Mouse (Mus musculus): ENCODE measurements around the gene Eif4a2.

Gene Eif4a2

DNA sequence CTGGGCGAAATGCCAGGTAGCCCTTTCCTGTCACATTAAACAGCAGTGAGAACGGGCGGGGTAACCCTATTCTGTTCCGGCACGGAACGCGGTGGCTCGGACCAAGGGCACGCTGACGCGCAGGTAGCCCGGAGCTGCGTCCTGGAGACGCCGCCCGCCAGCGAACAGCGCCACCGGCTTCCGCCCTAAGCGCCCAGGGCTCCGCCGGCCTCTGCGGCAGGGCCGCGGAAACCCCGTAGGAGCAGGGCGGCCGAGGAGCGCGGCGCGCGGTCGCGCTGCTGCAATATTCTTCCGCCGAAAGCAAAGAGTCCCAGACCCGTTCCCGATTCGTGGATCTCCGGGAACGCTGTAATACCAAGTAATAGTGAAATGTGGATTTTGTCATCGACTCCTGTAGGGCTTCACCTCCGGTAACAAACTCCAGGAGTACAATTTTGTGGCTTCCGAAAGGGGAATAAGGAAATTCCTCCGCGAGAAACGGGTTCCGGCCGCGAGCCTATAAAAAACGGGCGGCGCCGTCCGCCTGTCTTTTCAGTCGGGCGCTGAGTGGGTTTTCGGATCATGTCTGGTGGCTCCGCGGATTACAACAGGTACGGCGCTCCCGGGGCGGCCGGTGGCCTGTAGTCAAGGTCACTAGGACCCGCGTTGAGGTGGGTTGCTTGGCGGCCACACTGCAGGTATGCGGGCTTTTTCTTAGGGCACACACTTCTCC lies at the start of gene Eif4a2:
TSS of gene Eif4a2 (plus strand) at position 214 of the 712 bp plus-strand sequence.
- WGBS = under 1% methylated on average over 71 of the region's 71 CpGs

GRCm38 (mm10) chr16:23057668-23058447 lies 49.4 kb upstream of the Eif4a2 start, which contains the start of gene Kng1:
Kng1 (plus strand) TSS chr16:23057865.
- WGBS = 88% methylated on average over 1 of the region's 1 CpGs

DNA sequence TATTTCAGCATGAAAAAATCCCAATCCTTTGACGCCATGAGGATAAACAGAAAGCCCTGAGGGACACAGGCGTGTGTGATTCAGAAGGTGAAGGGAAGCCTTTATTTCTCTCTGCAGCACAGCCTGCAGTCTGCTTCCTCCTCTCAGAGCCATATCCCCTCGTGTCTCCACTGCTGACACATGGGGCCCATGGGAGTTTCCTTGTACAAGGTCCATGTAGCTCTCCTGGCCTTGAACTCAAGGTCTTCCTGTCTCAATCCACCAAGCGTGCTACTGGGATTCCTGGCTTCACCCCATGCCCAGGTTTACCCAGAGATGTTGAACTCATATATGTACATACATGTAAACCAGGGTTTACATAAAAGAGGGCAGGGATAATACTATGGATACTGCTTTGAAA lies 47.6 kb upstream of the Eif4a2 start:
- 72% methylated on average over 4 of the region's 4 CpGs for WGBS

GRCm38 (mm10) chr16:23060781-23061325 lies 46.4 kb upstream of the Eif4a2 start:
- 85% methylated on average over 5 of the region's 5 CpGs for WGBS

- WGBS = 90% methylated on average over 6 of the region's 6 CpGs
Observed at GRCm38 (mm10) chr16:23077516-23077915, 29.7 kb upstream of the Eif4a2 start.

DNA sequence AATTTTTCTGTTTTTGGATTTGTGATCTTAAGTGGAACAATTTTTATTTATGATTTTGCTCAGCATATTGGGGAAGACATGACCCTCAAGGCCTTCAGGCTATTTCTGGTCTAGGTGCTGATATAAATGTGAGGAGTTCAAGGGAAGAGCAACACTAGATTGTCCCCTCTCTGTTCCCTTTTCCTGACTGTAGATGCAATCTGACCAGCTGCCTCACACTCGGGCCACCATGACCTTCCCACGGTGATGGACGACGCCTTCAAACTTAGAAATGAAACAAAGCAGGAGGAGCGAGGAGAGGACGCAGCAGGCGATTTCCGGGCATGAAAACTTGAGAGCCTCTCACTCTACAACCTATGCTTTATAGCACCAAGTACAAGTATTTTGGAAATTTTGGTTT lies 20.1 kb upstream of the Eif4a2 start:
- 79% methylated on average over 8 of the region's 8 CpGs for WGBS

DNA sequence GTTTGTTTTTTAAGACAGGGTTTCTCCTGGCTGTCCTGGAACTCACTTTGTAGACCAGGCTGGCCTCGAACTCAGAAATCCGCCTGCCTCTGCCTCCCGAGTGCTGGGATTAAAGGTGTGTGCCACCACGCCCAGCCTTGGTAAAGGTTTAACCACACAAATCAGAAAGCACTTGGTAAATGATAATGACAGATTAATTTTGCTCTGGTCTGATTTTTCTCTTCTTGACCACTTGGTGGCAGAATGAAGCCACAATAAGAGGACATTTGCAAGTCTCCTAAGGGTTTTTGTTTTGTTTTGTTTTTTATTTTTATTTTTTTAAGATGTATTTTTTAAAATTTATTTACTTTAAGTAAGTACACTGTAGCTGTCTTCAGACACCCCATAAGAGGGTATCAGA lies 19.5 kb upstream of the Eif4a2 start:
- WGBS = 43% methylated on average over 4 of the region's 4 CpGs

GRCm38 (mm10) chr16:23088491-23088890 lies 18.8 kb upstream of the Eif4a2 start:
- 92% methylated on average over 1 of the region's 1 CpGs for WGBS

DNA sequence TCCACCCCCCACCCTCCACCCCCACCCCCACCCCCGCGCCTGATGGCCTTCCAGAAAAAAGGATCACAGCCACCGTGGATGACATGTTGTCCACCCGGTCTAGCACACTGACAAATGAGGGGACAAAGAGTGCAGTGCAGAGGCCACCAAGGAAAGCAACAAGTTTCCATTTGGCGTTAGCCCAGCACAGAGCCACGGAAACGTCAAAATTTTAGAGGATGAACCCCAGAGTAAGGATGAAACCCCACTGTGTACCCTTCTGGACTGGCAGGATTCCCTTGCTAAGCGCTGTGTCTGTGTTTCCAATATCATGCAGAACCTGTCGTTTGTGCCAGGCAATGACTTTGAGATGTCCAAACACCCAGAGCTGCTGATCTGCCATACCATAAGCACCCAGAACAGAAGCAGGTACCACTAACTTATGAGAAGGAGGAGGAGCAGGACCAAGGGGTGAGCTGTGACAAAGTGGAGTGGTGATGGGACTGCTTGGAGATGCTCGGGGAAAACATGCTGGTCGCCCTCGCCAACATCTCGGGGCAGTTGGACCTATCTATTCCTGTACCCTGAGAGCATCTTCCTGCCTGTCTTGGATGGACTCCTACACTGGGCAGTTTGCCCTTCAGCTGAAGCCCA lies 13.8 kb upstream of the Eif4a2 start:
- WGBS = 83% methylated on average over 13 of the region's 13 CpGs

- 93% methylated on average over 6 of the region's 6 CpGs for WGBS
Observed at GRCm38 (mm10) chr16:23094136-23094535, 13.1 kb upstream of the Eif4a2 start.

GRCm38 (mm10) chr16:23095581-23095980 lies 11.7 kb upstream of the Eif4a2 start:
- WGBS = 99% methylated on average over 5 of the region's 5 CpGs

DNA sequence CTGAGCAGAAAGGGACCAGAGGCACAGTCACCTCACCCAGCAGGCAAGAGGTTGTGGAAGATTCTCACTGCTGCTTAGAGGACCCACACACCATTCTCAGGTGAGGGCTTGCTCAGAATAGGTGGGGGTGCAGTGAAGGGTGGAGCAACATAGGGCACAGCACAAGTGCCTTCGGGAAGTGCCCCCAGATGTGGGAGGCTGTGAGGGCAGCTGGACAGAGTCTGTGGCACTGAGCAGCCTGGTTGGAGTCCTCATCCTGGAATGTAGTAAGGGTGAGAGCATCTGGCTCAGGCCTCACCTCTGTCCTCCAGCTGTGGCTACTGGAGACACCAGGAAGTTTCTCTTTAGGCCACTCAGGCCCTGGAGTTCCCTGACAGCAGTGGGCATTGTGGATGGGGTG lies 10.4 kb upstream of the Eif4a2 start:
- 79% methylated on average over 1 of the region's 1 CpGs for WGBS

DNA sequence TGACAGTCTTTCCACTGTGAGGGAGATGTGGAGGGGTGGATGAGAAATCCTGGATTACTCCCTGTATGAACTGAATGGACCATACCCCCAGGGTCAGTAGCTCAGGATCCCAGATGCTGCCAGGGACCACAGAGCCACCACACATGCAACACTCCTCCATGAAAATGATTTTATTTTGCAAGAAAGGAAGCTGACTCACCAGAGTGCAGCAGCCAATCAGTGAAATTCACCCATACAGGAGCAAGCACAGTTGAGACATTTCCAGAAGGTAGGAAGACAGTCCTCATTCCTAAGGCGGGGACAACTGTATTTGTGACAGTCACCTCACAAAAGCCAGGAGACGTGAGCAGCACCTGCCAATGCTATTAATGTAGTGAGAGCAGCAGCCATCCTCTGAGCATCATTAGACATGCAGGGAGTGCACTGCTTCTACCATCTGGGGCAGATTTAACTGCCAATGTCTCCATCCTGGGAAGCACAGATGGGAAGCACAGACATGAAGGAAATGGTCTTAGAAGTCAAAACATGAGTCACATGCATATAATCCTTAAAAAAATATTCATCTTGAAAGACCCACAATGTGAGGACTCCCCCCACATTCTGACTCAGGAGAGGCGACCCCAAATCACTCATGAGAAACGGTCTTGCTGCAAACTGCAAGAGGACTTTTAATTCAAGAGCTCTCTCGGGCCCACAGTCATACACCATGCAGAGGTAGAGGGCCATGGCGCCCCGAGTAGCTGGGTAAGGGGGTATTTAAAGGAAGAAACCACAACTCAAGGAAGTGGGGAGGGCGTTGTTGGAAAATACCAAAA lies 9.7 kb upstream of the Eif4a2 start:
- WGBS = 66% methylated on average over 8 of the region's 8 CpGs

DNA sequence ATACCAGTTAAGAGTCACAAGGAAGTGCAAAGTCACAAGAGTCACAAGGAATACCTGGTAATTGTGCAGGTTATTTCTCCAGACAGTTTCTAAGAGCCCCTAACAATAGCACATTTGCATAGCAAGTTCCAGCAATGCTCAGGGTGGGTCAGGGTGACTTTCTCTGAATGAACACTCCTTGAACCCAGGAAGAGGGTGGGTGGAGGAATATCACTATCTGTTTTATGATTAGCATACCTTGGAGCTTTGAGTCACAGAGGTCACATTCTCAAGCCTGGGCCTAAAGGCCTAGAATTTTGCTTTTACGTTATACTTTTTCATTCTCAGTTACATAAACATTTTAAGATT lies 9.2 kb upstream of the Eif4a2 start:
- 97% methylated on average over 1 of the region's 1 CpGs for WGBS

DNA sequence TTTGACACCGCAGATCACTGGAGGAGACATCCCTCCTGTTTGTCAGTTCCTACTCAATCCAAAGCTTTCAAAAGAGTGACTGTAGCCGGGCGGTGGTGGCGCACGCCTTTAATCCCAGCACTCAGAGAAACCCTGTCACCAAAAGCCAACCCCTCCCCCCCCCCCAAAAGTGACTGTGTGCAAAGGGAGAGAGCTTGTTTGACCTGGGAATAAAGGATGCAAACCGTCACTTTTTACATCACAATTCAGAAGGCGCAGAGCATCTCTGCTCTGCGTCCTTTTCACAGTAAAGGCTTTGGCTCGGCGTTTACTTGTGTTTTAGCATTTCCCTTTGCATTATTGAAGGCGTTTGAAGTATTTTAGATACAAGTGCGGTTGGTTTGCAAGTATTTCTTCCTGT lies 7.6 kb upstream of the Eif4a2 start:
- WGBS = 14% methylated on average over 12 of the region's 12 CpGs

DNA sequence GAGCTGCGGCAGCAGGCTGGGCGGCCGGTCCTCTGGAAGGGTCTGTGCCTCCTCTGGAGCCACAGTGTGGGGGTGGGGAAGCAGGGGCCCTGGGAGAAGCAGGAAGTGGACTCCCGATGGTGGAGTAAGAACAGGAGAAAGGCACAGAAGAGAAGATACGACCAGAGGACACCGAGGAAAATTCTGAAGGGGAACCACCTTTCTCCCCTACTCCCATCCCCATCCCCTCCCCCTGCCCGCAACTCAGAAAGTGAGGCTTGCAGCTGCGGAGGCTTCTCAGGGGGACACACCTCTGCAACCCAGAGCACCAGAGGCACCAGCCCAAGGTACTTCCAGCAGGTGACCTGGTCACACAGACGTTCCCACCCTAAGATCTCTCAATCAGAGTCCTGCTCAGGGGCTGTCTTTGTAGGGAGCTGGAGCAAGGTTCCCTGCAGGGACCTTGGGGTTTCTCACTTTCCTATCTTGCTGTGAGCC lies 7.1 kb upstream of the Eif4a2 start:
- 7% methylated on average over 9 of the region's 9 CpGs for WGBS

DNA sequence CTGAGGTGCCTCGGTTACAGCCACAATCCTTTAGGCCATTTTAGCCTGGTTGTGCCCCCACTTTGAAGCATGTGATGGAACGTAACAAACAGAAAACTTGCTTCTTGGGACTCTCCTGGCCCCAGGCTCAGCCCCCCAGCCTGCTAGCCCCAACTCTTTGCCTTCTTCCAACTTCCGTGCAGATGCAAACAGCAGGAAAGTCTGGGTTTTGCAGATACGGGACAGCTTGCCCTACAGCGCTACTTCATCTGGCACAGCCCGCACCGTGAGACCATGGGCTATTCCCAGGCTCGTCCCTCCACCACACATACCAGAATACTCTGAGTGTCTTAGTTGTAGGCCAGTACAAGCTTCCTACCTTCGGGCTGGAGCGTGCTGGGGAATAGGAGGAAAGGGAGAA lies 6.6 kb upstream of the Eif4a2 start:
- 46% methylated on average over 10 of the region's 10 CpGs for WGBS

DNA sequence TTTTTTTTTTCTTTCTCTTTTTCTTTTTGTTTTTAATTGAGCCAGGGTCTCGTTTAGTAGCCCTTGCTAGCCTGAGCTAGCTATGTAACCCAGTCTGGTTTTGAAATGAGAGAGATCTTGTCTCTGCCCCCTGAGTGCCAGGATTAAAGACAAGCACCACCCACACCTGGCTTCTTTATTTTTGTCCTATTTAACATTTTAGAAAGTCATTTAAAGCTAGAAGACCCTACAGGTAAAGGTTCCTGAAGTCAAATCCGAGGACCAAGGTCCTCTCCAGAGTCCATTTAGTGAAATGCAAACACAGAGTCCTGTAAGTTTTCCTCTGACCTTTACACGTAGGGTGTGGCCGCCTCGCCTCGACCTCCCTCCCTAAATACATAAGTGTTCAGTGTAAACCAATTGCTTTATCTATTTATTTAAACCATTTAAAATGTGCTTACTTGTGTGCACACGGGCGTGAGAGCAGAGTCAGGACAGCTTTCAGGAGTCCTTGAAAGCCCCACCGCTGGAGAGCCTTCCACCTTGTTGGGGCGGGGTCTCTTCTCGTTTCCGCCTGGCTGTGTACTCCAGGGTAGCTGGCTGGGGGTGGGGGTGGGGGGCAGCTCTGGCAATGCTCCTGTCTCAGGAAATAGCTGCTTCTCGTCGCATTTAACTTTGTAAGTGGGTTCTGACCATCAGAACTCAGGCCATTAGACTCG lies 4.8 kb upstream of the Eif4a2 start:
- WGBS = 28% methylated on average over 15 of the region's 15 CpGs

GRCm38 (mm10) chr16:23103038-23103745 lies 4.1 kb upstream of the Eif4a2 start:
- WGBS = 42% methylated on average over 17 of the region's 17 CpGs

- WGBS = 72% methylated on average over 2 of the region's 2 CpGs
Observed at GRCm38 (mm10) chr16:23103841-23104240, 3.4 kb upstream of the Eif4a2 start.

Measured in cerebral cortex, adult 2 months (tissue).